Mouse (Mus musculus) Patski (cell line): Measurements from ENCODE around the gene Brd9. TPM values are rescaled to one million over a fixed set of nuclear protein-coding genes. Genes with fewer than 3 reads are reported as not detected.
"Not testable (repeated sequence)": the region's sequence is repeated elsewhere in the genome, so short reads cannot be mapped to it uniquely, and the experiment has no call there.

Experiments used
- ATAC-seq: fragments of 100-300 bp; one replicate; pipeline ENCODE4 v1.8.0; 2021
- CTCF ChIA-PET: fragments of 350-600 bp; sonication (Branson Sonifier 250); formaldehyde crosslinking; loops from one replicate; lab custom pipeline; 2022; ENCODE audit warnings: inconsistent platforms; lab: Charles Lee
- POLR2A ChIA-PET: fragments of 350-600 bp; sonication (Branson Sonifier 250); formaldehyde crosslinking; loops from one replicate; lab custom pipeline; 2022; ENCODE audit warnings: antibody characterized with exemption, inconsistent platforms; lab: Charles Lee
- DNase-seq: peaks from one replicate; pipeline ENCODE4 v3.0.0-alpha.2; 2011; ENCODE audit warnings: low read depth, low spot score
- H3K27me3 ChIP-seq: fragments of 371-371 bp; one replicate; pipeline ENCODE4 v1.5.1; 2021
- CTCF ChIP-seq: fragments of 100-300 bp; IDR thresholded peaks from one replicate; pipeline ENCODE4 v1.5.1; 2021
- in situ Hi-C: fragments of 300-500 bp; cut with MboI; formaldehyde crosslinking; loops from 3 replicates; pipeline ENCODE4 v1.11.1; 2018; ENCODE audit warnings: low pct_unique_long_range_greater_than_20kb, mixed read lengths
- polyA plus RNA-seq: library from polyadenylated mRNA; unstranded; gene quantifications from one replicate; pipeline ENCODE4 v1.2.3, GENCODE M21; 2021

The Brd9 gene
- polyA plus RNA-seq, 1 experiment from 2014 or later = 36.0 TPM

GRCm38 (mm10) chr13:73990325-73990724 lies 52.7 kb downstream of the Brd9 start:
- DNase-seq (no peak), ATAC-seq (no peak)
- in situ Hi-C loops = no loop called here
- ChIA-PET POLR2A (no interaction called here), CTCF (interaction anchor here (1.4 kb wide), 1 partner anchor 21 kb away, joined by 3 read pairs; no protein-coding TSS in a partner anchor)
- H3K27me3 ChIP-seq = peaks cover 32% of the 10 kb centered on the region
- no peak for TF ChIP-seq CTCF

GRCm38 (mm10) chr13:73990761-73991160 lies 53.1 kb downstream of the Brd9 start:
- ATAC-seq (no peak), DNase-seq (no peak)
- POLR2A ChIA-PET = no interaction called here
- no peak for TF ChIP-seq CTCF
- H3K27me3 ChIP-seq = peaks cover 35% of the 10 kb centered on the region
- CTCF ChIA-PET = interaction anchor here (1.4 kb wide), 1 partner anchor 21 kb away, joined by 3 read pairs; no protein-coding TSS in a partner anchor
- in situ Hi-C loops = no loop called here

GRCm38 (mm10) chr13:73991267-73991666 lies 53.7 kb downstream of the Brd9 start:
- in situ Hi-C loops = no loop called here
- no peak for ATAC-seq
- peaks cover 35% of the 10 kb centered on the region for H3K27me3 ChIP-seq
- DNase-seq = no peak
- no peak for TF ChIP-seq CTCF
- POLR2A ChIA-PET = no interaction called here
- CTCF ChIA-PET = interaction anchor here (1.4 kb wide), 1 partner anchor 21 kb away, joined by 3 read pairs; no protein-coding TSS in a partner anchor

- ChIA-PET POLR2A (no interaction called here), CTCF (no interaction called here)
- ATAC-seq (no peak), DNase-seq (no peak)
- H3K27me3 ChIP-seq = peaks cover 28% of the 10 kb centered on the region
- TF ChIP-seq CTCF = no peak
- in situ Hi-C loops = no loop called here
Measured at GRCm38 (mm10) chr13:73996456-73996855, 58.8 kb downstream of the Brd9 start.

- peaks cover 35% of the 10 kb centered on the region for H3K27me3 ChIP-seq
- ATAC-seq = no peak
- ChIA-PET POLR2A (no interaction called here), CTCF (interaction anchor here (1.7 kb wide), 1 partner anchor 30 kb away, joined by 4 read pairs; no protein-coding TSS in a partner anchor)
- in situ Hi-C loops = no loop called here
- DNase-seq = no peak
- no peak for TF ChIP-seq CTCF
Measured at GRCm38 (mm10) chr13:74000519-74000918, 62.9 kb downstream of the Brd9 start.

GRCm38 (mm10) chr13:74000961-74001360 lies 63.4 kb downstream of the Brd9 start:
- POLR2A ChIA-PET = no interaction called here
- in situ Hi-C loops = no loop called here
- no peak for DNase-seq
- H3K27me3 ChIP-seq = peaks cover 34% of the 10 kb centered on the region
- no peak for ATAC-seq
- CTCF ChIA-PET = interaction anchor here (1.7 kb wide), 1 partner anchor 30 kb away, joined by 4 read pairs; no protein-coding TSS in a partner anchor
- TF ChIP-seq CTCF = no peak

- in situ Hi-C loops = no loop called here
- CTCF ChIA-PET = interaction anchor here (1.7 kb wide), 1 partner anchor 31 kb away, joined by 4 read pairs; no protein-coding TSS in a partner anchor
- no peak for TF ChIP-seq CTCF
- POLR2A ChIA-PET = no interaction called here
- ATAC-seq (no peak), DNase-seq (no peak)
- peaks cover 34% of the 10 kb centered on the region for H3K27me3 ChIP-seq
Measured at GRCm38 (mm10) chr13:74001492-74001891, 63.9 kb downstream of the Brd9 start.

- H3K27me3 ChIP-seq = peaks cover 33% of the 10 kb centered on the region
- POLR2A ChIA-PET, in situ Hi-C loops, DNase-seq, CTCF ChIA-PET, ATAC-seq: not testable (repeated sequence)
Measured at GRCm38 (mm10) chr13:74006881-74007280, 69.3 kb downstream of the Brd9 start.

GRCm38 (mm10) chr13:74008216-74008615 lies 70.6 kb downstream of the Brd9 start:
- ATAC-seq, in situ Hi-C loops, CTCF ChIA-PET, POLR2A ChIA-PET, DNase-seq: not testable (repeated sequence)
- peaks cover 36% of the 10 kb centered on the region for H3K27me3 ChIP-seq

GRCm38 (mm10) chr13:74008948-74009718 lies 71.5 kb downstream of the Brd9 start, which contains the start of gene Tppp:
TSS of gene Tppp (plus strand) at chr13:74009407.
- ATAC-seq (peak; percentile 82), DNase-seq (peak; percentile 13)
- POLR2A ChIA-PET = no interaction called here
- in situ Hi-C loops = no loop called here
- CTCF ChIA-PET = no interaction called here
- peaks cover 42% of the 10 kb centered on the region for H3K27me3 ChIP-seq
- TF ChIP-seq CTCF = no peak
